Mouse (Mus musculus) kidney, postnatal 25 days (tissue): ENCODE data around the gene Cacna2d1.

ENCODE experiments used
- DNase-seq, 2 experiments: peaks; one replicate each; pipeline ENCODE4 v3.0.0; 2021; ENCODE audit warnings: mixed read lengths in 2 of 2

The Cacna2d1 gene

GRCm38 (mm10) chr5:15985228-15985858 is 50.9 kb downstream of the Cacna2d1 start:
- DNase-seq = no peak

- DNase-seq = no peak
These were observed 51.4 kb downstream of the Cacna2d1 start for GRCm38 (mm10) chr5:15985901-15986300.

- no peak for DNase-seq
These were observed 57.1 kb downstream of the Cacna2d1 start for GRCm38 (mm10) chr5:15991428-15992139.

- no peak for DNase-seq
These were observed 58.9 kb downstream of the Cacna2d1 start for GRCm38 (mm10) chr5:15993252-15993944.

- DNase-seq = no peak
These were observed 62.7 kb downstream of the Cacna2d1 start for GRCm38 (mm10) chr5:15997190-15997589.

- DNase-seq = no peak
These were observed 63.3 kb downstream of the Cacna2d1 start for GRCm38 (mm10) chr5:15997769-15998168.

- DNase-seq = no peak
These were observed 66.4 kb downstream of the Cacna2d1 start for GRCm38 (mm10) chr5:16000917-16001316.

- no peak for DNase-seq
These were observed 68.1 kb downstream of the Cacna2d1 start for GRCm38 (mm10) chr5:16002431-16003063.

- no peak for DNase-seq
These were observed 69.8 kb downstream of the Cacna2d1 start for GRCm38 (mm10) chr5:16004305-16004704.

- DNase-seq = no peak
These were observed 72.5 kb downstream of the Cacna2d1 start for GRCm38 (mm10) chr5:16006964-16007363.

GRCm38 (mm10) chr5:16013649-16014048 is 79.2 kb downstream of the Cacna2d1 start:
- no peak for DNase-seq

- DNase-seq = no peak
These were observed 79.9 kb downstream of the Cacna2d1 start for GRCm38 (mm10) chr5:16014392-16014791.

- DNase-seq = no peak
These were observed 90.3 kb downstream of the Cacna2d1 start for GRCm38 (mm10) chr5:16024626-16025417.

GRCm38 (mm10) chr5:16028881-16029280 is 94.4 kb downstream of the Cacna2d1 start:
- no peak for DNase-seq

GRCm38 (mm10) chr5:16029481-16029880 is 95.0 kb downstream of the Cacna2d1 start:
- DNase-seq = no peak

- DNase-seq = no peak
These were observed 99.1 kb downstream of the Cacna2d1 start for GRCm38 (mm10) chr5:16033569-16033968.

- DNase-seq = no peak
These were observed 100.8 kb downstream of the Cacna2d1 start for GRCm38 (mm10) chr5:16035259-16035658.

GRCm38 (mm10) chr5:16045147-16045878 is 110.8 kb downstream of the Cacna2d1 start:
- no peak for DNase-seq

GRCm38 (mm10) chr5:16047452-16048191 is 113.1 kb downstream of the Cacna2d1 start:
- DNase-seq = peak; percentile 22 to 45

GRCm38 (mm10) chr5:16056795-16057194 is 122.3 kb downstream of the Cacna2d1 start:
- no peak for DNase-seq

- DNase-seq = no peak
These were observed 128.3 kb downstream of the Cacna2d1 start for GRCm38 (mm10) chr5:16062773-16063172.
